Mouse (Mus musculus) cerebellum, adult 9-11 months (tissue): ENCODE results near the gene Grn.

Source experiments
- DNase-seq: peaks from one replicate; pipeline ENCODE4 v3.0.0; 2022

The Grn gene

GRCm38 (mm10) chr11:102401898-102402500 lies 28.1 kb upstream of the Grn start:
- peak; percentile 63 for DNase-seq

- peak; percentile 54 for DNase-seq
These were observed 26.5 kb upstream of the Grn start for GRCm38 (mm10) chr11:102403657-102404056.

GRCm38 (mm10) chr11:102404161-102405010 lies 25.7 kb upstream of the Grn start:
- DNase-seq = peak; percentile 68

DNA sequence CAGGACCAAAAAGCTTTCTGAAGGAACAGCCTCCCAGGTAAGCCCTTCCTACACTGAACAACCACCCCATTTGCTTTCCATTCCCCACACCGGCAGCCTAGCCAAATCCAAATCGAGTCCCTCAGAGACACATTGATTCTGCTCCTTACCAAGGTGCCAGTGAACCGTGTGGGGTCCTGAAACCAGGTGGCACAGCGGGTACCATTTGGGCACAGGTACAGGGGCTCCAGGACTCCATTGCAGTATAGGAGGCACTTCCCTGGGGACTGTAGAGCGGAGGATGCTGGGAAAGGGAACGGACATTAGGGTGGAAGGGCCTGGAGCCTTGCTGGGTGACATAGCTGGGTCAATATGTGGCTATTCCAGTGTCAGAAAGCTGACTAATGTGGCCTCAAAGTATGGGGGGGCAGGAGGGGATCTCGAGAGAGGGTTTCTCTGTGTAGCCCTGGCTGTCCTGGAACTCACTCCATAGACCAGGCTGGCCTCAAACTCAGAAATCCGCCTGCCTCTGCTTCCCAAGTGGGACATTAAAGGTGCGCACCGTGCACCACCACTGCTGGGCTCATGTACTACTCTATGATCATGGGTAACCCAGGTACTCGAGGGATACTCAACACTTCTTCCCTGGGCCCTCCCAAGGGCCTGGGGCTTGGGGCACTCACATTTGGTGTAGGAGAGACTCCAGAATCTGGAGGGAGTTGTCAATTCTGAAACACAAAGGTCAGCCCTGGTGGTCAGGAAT lies 24.4 kb upstream of the Grn start:
- peak; percentile 64 for DNase-seq

GRCm38 (mm10) chr11:102406401-102406800 lies 23.7 kb upstream of the Grn start:
- peak; percentile 74 for DNase-seq

GRCm38 (mm10) chr11:102406900-102407833 lies 22.9 kb upstream of the Grn start:
- peak; percentile 93 for DNase-seq

- no peak for DNase-seq
These were observed 22.3 kb upstream of the Grn start, which contains the start of gene Slc25a39 for GRCm38 (mm10) chr11:102407834-102408215. Gene Slc25a39 (minus strand): TSS chr11:102407946.

DNA sequence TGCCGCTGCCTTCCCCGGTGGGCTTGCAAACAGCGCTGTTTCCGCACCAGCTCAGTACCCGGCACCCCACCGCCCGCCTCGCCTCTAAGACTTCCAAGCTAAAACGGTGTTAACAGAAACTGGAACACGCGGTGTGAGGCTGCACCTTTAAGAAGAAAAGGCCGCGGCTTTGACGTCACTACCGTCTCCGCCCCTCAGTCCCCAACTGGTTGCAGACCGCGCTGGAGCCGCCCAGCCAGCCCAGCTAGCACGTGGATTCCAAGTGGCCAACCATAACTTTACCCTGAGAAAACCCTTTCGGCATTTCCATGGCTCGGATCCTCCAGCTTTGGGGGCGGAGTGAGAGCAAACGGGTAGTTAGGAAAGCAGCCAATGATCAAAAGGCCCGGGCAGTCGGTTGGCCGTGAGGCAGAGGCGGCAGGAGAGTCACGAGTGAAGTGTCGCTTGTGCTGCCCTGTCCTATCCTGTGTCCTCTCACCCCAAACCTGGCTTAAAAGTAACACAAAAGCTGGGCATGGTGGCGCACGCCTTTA lies 21.7 kb upstream of the Grn start:
- peak; percentile 99 for DNase-seq

- peak; percentile 56 for DNase-seq
These were observed 21.0 kb upstream of the Grn start for GRCm38 (mm10) chr11:102408888-102409794.

- DNase-seq = no peak
These were observed 20.3 kb upstream of the Grn start for GRCm38 (mm10) chr11:102409795-102410330.

DNA sequence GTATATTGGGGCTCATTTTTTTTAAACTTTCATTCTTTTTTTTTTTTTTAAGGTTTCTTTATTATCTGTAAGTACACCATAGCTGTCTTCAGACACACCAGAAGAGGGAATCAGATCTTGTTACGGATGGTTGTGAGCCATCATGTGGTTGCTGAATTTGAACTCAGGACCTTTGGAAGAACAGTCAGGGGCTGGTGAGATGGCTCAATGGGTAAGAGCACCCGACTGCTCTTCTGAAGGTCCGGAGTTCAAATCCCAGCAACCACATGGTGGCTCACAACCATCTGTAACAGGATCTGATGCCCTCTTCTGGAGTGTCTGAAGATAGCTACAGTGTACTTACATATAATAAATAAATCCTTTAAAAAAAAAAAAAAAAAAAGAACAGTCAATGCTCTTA lies 19.8 kb upstream of the Grn start:
- DNase-seq = peak; percentile 27

DNA sequence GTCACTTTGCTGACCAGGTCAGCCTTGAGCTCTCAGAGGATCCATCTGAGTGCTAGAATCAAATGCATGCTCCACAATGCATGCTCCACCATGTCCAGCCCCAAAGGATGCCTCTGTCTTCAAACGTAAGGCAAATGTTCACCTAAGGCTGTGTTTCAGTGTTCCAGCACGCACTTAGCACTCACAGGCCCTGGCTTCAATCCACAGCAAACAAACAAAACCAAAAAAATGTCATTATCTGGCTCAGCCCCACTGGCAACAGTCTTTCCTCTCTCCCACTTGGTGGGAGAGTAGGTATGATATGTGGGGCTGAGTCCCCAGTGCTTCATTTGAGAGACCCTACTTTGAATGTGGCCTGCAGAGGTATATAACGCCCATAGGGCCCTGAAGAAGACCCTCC lies 19.1 kb upstream of the Grn start:
- DNase-seq = peak; percentile 32

GRCm38 (mm10) chr11:102411704-102412103 lies 18.4 kb upstream of the Grn start:
- DNase-seq = peak; percentile 88

- DNase-seq = peak; percentile 19
These were observed 17.1 kb upstream of the Grn start for GRCm38 (mm10) chr11:102413059-102413458.

GRCm38 (mm10) chr11:102415034-102415802 lies 14.9 kb upstream of the Grn start:
- DNase-seq = peak; percentile 10

- DNase-seq = no peak
These were observed 13.0 kb upstream of the Grn start for GRCm38 (mm10) chr11:102417160-102417559.

- DNase-seq = peak; percentile 6
These were observed 11.2 kb upstream of the Grn start for GRCm38 (mm10) chr11:102418887-102419286.

DNA sequence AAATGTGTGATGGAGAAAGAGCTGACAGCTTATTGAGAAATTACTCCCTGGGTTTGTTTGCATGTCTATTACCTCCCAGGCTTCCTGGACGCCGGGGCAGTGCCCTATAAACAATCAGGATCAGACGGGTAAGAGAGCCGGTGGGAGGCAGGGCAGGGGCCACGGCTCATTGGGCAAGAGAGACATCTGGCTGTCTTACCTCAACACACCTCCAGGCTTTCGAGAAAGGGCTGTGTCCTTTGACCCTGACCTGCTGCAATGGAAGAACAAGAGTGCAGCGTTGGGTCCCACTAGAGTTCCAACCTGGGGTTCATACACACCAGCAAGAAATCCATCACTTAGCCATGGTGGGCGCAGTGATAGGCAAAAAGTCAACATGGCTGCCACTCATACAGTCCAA lies 8.6 kb upstream of the Grn start:
- DNase-seq = no peak

DNA sequence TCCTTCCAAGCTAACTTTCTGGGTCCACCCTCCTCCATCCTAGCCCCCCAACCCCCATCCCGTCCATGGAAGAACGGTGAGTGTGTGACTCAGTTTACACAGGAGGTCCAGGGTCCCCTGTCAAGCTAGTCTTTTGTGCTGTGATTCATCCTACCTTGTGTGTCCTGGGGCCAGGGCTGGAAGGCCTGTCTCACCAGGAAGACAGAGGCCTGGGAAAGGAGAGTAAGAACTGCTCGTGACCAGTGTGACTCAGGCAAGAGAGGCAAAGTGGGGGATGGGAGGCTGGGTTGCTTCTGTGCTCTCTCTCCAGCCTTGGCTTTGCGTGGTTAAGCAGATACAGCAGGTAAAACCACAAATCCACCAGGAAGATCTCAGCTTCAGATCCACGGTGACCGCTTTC lies 5.4 kb upstream of the Grn start:
- DNase-seq = peak; percentile 7
